Mouse (Mus musculus) CH12.LX (cell line): ENCODE measurements around the gene Dapk1.

Source experiments
- CTCF ChIP-seq, 2 experiments: IDR thresholded peaks in 1 of 2; conservative IDR thresholded peaks in 1 of 2; 2 replicates each; pipeline ENCODE4 v1.5.1; 2011 to 2012; ENCODE audit warnings: low read depth in 2 of 2, low read length in 2 of 2, improper control_type of control experiment in 1 of 2, inconsistent platforms in 1 of 2, mild to moderate bottlenecking in 1 of 2, moderate library complexity in 1 of 2
- E2F4 ChIP-seq: IDR thresholded peaks from 2 replicates; pipeline ENCODE4 v1.6.1; 2011; ENCODE audit warnings: low read depth, low read length, improper control_type of control experiment; ENCODE audit not compliant: insufficient replicate concordance
- MAFK ChIP-seq: IDR thresholded peaks from 2 replicates; pipeline ENCODE4 v1.6.1; 2011; ENCODE audit warnings: low read length, improper control_type of control experiment; ENCODE audit not compliant: insufficient replicate concordance
- MAX ChIP-seq: IDR thresholded peaks from 2 replicates; pipeline ENCODE4 v1.6.1; 2011; ENCODE audit warnings: low read length, improper control_type of control experiment
- MEF2A ChIP-seq: IDR thresholded peaks from 2 replicates; pipeline ENCODE4 v1.6.1; 2014; ENCODE audit warnings: low read depth, mild to moderate bottlenecking, inconsistent platforms, low read length, improper control_type of control experiment, borderline replicate concordance
- NELFE ChIP-seq: IDR thresholded peaks from 2 replicates; pipeline ENCODE4 v1.6.1; 2011; ENCODE audit warnings: low read depth, low read length, improper control_type of control experiment
- POLR2A ChIP-seq: IDR thresholded peaks from 2 replicates; pipeline ENCODE4 v1.6.1; 2011; ENCODE audit warnings: low read depth, mild to moderate bottlenecking, improper control_type of control experiment, low read length
- RCOR1 ChIP-seq: conservative IDR thresholded peaks from 2 replicates; pipeline ENCODE4 v1.6.1; 2012; ENCODE audit warnings: low read depth, mild to moderate bottlenecking, inconsistent platforms, low read length, improper control_type of control experiment
- TCF12 ChIP-seq: IDR thresholded peaks from 2 replicates; pipeline ENCODE4 v1.6.1; 2014; ENCODE audit warnings: low read depth, mild to moderate bottlenecking, inconsistent platforms, low read length, improper control_type of control experiment
- ZNF384 ChIP-seq: IDR thresholded peaks from 2 replicates; pipeline ENCODE4 v1.6.1; 2012; ENCODE audit warnings: low read depth, low read length, improper control_type of control experiment, inconsistent platforms

- TF ChIP-seq CTCF (conservative IDR thresholded peaks at IDR 0.05 in 1 of 2, IDR thresholded peaks at IDR 0.05 in 1 of 2; ENCODE audit: low read depth in 2 of 2, low read length in 2 of 2) (no peak), ZNF384 (no peak), NELFE (no peak), POLR2A (no peak), MEF2A (no peak), MAX (no peak), RCOR1 (no peak), MAFK (no peak), TCF12 (no peak), E2F4 (no peak)
Measured at GRCm38 (mm10) chr13:60650000-60650399, 48.3 kb downstream of the Dapk1 start.
